Mouse (Mus musculus) right cerebral cortex, adult 18-20 months (tissue): ENCODE data around the gene Zdhhc21.

Experiments
- DNase-seq: peaks from one replicate; pipeline ENCODE4 v3.0.0; 2022; ENCODE audit warnings: mixed read lengths

The Zdhhc21 gene

DNA sequence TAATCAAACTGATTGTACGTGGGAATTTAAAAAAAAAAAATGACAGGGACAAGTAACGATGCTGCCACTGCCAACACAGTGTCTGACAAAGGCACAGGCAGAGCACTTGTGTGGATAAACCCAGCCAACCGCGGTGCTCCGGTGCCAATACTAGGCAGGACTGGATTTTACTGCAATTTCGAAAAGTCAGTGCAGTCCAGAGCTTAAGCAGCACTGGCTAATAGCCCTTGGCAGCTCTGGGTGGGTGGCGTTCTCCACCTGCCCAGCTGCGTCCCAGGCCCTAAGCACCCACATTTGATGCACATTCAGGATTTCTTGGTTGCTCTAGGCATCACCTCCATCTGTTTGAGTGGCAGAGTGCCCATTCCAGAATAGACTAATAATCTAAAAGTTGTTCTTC lies 3.6 kb upstream of the Zdhhc21 start:
- DNase-seq = no peak

DNA sequence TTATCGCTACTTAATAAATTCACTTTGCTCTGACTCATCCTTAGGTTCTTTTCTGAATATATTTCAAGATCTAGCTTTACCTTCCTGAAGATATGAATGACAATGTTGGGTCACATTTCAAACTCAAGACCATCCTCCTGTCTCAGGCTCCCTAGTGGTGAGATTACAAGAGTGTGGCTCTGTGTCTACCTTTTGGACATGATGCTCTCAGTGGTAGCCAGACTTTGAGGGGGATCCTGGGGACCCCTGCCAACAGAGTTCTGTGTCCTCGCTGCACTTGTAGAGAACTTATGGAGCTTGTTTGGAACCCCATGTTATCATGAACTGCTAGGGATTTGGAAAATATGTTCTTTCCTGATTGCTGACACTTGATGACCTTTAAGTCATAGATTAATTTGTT lies 1.7 kb upstream of the Zdhhc21 start:
- no peak for DNase-seq

DNA sequence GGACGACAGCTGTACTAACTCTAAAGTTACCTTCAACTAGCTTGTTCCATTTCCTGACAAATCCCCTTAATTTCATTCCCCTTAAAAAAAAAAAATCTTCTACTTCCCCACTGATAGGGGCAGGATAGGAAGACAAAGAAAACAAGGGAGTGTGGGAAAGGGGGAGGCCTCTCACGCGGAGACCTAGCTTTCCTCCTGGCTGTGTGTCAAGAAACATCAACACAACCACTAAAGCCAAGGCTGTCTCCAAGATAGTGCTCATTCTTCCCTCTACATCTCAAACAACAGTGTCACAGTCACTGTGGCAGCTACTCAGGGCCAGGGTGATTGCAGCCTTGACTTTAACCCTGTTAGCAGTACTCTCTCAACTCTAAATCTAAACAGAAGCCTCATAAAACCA lies 808 bp upstream of the Zdhhc21 start:
- DNase-seq = no peak

DNA sequence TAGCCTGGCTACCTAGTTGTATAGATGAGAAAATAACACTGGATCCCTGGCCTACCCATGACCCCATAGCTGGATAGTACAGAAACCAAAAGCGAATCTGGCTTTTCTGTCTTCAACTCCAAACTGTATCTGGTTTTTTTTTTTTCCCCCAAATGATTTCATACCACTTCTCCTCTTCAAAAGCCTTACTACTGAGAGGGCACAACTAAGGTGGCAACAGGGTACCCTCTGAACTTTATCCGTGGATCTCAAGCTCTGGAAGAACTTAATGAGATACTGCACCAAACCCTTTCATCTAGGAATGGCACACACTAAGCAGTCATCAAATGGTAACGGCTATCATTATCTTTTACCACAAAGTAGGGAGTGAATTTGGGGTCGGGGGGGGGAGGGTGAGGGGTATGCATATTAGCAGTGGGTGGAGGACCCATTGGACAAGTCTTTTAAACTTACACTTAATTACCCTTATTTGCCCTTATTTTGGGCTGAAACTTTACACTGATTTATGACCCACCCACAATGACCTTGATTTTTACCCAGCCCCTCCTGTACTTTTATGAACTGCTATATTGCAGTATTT lies 1.2 kb downstream of the Zdhhc21 start:
- DNase-seq = no peak

DNA sequence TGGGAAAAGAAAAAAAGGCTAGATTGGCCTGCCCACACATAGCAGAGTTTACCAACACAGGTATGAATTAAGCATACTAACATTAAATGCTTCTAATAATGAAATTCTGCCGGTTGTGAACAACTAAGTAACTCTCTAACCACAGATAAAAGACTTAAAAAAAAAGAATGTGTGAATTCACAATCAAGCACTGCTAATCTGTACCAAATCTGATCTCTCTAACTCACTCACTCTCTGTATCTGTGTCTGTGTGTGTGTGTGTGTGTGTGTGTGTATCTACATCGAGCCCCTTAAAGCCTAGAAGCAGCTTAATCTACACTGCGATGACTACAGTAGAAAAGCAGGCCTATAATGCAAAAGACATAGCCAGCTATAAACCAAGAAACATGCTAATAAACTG lies 2.8 kb downstream of the Zdhhc21 start:
- no peak for DNase-seq

DNA sequence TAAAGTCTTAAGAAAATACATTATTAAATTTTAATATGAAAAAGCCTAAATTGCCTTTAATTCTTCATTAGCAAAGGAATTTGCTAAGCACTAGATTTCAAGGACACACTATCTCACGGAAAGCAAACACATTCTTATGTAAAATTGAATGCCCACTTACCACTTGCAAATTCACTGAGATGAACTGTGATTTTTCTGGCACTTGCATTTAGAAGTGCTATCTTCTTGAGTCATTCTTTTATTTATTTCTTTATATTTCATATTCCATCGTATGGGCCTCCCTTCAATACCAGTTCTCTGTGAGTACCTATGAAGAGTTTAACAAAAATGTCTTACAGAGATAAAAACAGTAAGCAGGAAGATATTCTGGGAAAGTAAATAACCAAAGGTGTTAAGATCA lies 5.9 kb downstream of the Zdhhc21 start:
- no peak for DNase-seq

DNA sequence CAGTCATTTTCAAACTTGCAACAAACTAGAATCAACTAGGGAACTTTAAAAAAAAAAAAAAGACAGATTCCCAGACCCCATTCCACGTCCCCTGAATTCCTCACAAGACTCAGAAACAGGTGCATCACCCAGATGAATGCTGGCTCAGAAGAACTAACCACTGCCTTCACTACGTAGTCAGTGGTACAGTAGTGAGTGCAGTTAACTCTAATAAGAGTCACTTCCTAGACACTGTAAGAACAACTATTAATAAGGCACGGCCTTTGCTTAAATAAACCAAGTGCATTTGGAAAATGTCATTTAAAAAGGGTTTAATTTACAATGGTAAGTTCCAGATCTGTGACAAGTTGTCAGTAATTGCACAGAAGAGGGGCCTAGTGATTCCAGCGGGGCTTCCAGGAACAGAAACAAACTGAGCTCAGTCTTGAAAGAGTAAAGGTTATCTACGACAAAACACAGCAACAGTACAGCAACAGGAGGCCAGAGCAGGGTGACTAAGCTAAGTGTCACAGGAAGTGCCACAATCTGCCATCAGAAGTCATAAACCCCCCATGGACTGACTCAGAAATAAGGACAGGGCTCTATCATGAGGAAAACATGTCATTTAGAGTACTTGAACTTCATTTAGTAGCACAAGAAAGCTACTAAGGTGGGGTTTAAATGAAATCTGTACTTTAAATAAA lies 11.1 kb downstream of the Zdhhc21 start:
- no peak for DNase-seq

DNA sequence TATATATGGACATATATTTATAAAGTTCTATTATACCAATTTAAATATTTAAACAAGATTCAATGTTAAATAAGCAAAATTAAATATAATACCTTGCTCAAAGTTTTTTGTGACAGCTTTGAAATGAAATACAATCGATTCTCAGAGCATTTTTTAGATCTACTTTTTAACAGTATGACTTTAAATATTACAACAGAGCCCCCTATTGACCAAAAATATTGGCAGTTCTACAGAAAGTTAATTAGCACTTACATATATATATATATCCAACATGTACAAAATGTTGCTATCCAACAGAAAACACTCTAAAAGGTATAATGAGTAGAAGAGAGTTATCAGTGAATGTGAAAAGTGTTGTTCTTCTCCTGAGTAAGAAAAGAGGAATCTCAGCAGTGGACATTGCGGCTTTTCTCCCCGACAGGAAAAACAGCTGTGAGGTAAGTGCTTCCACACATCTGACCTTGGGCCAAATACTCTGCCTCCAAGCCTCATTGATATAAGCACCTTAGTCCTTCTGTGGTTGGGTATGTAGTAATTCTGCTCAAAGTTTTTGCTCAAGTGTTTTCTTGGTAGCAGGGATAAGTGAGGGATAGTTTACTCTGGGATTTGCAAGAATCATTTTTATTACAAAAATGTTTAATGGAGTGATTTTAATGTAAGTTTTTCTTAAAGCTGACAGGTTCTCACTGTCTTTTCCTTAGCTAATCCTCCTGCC lies 22.1 kb downstream of the Zdhhc21 start:
- DNase-seq = no peak

DNA sequence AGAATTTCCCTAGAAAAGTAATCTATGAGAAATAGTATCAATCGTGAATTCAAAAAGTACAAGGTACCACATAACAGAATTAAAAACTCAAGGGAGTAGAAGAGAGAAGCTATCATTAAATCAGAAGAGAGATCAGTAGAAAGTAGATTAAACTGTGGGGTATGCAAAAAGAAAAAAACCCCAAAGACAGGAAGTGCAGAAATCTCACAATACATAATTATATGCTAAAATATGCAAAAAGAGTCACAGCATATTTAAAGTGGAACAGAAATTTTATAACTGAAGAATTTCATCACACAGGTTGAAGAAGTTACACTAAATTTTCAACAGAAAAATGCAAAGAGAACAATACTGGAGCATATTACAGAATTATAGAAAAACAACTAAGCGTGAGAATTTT lies 28.6 kb downstream of the Zdhhc21 start:
- DNase-seq = no peak

DNA sequence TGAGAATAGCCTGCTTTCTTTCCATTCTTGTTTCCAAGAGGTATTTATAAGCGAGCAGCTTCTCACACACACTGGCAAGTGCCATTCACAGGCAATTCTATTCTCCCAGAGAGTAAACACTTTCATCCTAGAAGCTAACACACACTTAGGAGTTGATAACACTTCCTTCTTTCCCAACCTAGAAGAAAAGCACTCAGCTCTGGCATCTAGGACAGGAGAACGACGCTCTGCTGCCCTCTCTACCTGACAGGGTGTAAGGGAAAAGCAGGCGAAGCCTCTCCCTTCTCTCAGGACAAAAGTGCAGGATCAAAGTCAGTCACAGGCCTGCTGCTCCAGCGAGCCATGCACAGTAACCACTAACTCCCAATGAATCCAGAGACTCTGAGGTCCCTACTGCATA lies 30.3 kb downstream of the Zdhhc21 start:
- no peak for DNase-seq

DNA sequence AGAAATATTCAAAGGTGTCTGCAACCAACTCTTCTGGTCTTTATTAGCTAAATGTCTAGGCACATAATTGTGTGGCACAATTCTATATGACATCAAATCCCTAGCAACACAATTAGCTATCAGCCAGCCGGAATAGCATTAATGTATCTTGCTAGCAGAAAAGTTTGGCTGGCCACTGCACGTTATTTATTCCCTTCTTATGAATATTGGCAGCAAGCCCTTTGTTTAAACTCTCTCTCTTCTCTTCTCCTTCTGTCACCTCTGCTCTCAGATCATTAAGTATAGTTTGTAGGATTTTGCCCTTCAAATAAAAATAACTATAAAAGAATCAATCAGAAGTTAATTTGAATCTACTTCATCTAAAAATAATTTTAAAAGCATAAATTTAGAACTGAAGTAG lies 32.8 kb downstream of the Zdhhc21 start:
- DNase-seq = no peak

DNA sequence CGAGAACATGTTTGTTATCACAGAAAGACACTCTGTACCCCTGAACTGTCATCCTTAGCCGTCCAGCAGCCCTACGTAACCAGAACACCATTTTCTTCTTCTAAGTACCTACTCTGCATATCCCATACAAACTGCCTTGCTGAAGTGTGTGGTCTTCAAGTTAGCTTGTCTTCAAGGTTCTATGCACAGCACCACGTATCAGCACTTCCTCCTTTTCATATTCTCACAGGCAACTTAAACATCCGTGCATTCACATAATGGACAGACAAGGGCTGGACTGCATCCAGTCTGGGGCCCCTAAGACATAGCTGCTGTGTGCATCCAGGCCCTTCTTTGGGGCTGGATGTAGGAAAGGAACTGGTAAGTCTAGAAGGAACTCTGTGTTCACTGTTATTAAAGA lies 41.9 kb downstream of the Zdhhc21 start:
- no peak for DNase-seq

DNA sequence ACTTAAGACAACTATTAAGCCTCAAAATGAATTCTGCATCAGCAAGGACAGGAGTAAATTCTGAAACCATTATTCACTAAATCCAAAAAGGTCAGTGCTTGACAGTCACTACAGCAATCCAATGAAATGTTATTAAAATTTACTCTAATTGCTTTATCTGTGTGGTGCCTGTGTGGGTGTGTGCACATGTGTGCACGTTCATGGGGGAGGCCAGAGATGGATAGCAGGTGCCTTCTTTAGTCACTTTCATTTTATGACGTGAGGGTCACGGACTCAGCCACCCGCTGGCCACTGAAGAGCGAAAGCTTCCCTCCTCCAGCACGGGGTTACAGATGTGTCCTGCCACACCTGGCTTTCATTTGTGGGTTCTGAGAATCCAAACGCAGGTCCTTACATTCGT lies 43.4 kb downstream of the Zdhhc21 start:
- no peak for DNase-seq

DNA sequence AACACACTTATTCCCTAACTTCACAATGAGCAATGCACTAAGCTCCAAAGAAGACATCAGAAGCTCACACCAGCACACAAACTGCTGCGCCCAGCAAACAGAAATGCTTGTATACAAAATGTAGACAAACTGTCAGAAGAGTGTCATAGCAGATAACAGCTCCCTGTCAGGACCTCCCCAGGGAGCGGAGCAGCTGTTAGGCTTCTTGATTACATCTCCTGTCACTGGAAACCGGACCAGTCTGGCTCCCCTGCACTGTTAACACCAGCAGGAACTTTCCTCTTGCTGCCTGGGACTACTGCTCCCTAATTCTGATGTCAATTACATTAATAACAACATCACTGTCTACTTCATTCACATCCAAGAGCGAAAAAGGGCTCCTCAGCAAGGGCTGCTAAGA lies 44.5 kb downstream of the Zdhhc21 start:
- DNase-seq = no peak

DNA sequence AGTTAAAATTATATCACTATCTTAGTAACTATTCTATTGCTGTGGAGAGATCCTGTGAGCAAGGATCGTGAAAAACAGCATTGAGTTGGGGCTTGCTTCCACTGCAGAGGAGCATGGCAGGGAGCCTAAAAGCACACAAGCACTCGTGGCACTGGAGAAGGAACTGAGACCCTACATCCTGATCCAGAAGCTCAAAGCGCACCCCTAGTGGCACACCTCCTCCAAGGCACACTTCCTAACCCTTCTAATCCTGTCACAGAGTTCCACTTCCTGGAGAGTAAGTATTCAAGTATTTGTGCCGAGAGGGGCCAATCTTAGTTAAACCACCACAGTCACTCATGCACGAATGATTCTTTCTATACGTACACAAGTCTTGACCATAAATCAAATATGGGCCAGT lies 46.4 kb downstream of the Zdhhc21 start:
- DNase-seq = no peak

DNA sequence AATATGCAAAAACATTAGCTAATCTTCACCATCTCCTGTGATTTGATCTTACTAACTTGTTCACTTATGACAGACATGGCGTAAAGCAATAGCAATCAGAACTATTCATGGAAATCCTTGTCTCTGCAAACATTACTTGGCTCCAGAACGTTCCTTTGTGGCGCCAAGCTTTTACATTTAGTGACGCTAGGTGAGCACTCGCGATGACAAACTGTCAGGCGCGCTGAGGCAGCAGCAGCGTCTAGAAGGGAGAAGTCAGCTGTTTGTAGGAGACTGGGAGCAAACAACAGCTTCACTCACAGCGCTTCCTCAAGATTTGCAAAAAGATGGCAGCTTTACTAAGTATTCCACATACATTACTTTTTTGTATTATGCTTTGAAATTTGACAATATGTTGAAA lies 51.9 kb downstream of the Zdhhc21 start:
- no peak for DNase-seq

DNA sequence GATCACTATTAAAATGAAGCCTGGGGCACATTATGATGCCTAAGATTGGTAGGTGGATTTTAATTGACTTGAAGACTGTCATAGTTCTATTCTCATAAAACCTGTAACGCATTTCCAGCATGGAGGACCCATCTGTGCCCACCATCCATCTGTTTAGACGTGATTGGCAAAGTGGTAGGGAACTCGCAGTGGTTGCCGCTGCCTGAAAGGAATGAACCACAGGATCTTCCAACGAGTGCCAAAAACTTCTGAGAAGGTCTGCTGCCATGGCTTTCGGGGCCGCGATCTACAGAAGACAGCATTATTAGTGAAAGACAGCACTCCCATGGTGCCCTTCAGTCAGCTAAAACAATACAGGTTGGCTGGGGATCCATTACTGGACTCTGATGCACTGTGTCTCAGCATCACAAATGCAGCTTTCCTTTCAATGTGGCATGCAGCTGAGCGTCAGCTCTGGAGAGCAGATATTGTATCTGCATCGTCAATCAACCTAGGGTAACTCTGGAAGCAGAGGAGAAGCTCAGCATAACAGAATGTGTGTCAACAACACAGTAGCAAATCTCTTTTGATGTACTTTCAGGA lies 53.5 kb downstream of the Zdhhc21 start:
- DNase-seq = peak; percentile 11

DNA sequence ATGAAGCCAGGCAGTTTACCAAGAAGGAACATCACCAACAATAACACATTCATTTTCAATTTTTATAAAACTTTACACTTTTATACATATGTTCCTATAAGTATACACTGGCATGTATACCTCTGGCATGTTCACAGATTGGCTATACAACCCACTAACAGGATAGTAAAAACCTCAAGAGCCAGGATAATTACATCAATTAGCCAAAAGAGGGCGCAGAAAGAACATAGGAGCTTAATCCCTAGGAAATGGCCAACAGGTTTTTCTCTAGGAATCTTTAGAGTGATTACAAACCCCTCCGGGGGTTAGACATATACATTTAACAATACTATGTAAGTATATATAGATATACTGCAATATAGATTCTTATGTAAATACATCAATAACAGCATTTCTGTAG lies 55.7 kb downstream of the Zdhhc21 start:
- no peak for DNase-seq

DNA sequence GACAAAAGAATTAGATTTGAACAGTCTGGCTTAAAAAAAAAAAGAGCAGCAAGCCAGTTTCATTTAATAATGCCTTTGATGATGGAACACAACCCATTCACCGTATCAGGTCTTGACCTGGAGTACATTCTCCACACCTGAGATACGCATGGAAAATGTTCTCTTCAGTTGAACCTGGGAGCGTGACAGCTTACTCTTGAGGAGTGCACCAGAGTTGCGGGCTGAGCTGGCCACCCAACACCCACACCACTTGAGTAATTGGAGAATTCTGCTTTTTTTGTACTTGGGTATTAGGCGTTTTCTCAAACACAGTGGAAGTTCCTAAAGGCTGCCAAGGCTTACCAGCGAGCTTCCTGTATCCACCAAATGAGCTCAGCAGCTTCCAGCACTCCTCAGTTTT lies 66.2 kb downstream of the Zdhhc21 start:
- DNase-seq = no peak

DNA sequence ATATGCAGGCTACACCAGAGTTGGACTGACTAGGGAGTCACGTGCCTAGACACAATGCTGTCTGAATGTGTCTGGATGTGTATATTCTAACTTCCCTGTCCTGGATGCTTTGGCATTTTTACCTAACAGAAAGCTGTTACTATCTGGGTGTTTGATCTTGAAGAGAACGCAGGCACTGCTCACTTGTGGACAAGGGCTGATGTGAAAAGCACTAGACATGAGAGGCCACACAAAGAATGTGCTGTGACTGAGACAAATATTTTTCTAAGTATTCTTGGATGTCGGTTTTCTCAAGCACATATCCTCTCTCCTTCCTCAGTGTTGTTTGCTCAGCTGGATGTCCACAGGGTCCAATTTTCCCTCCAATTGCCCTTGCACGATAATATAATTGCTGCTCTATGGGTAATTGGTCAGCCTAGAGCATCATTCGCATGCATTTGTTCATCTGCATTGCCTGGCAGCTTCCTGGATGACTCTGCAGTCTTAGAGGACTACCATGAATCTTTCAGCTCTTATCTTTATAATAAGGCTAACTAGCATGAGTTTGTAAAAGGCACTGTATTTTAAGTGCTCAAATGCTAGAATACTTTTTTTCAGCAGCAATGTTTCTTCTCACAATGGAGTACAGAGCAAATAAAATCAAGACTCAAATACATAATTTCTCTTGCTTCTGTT lies 66.7 kb downstream of the Zdhhc21 start:
- DNase-seq = no peak

DNA sequence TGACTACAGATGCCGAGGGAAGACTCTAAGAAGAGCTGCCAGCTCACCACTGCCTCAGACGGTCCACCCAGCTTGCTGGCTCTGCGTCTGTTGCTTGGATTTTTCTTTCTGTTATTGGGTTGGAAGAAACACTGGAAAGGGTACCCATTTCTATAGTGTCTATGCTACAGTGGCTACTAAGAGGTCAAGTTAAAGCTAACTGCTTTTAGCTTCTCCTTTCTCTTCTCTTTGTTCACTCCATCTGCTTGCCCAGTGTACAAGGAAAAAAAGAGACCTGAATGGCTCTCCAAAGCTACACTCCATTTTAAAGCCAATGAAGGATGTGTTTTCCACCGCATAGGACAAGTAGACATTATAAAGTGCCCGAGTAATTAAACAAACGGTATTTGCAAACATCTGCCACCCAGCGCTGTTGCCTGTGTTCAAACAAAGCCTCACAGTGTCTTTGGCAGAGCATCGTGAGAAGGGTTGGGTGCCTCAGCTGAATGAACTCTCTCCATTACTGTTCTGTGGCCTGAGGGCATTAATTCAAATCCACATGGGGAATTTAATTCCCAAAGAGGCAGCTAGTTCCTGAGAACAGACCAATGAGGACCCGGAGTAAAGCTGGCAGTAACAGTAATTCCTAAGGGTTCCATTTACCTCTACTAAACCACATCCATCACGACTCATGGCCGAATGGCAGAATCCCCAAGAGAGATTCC lies 94.1 kb downstream of the Zdhhc21 start:
- DNase-seq = no peak

DNA sequence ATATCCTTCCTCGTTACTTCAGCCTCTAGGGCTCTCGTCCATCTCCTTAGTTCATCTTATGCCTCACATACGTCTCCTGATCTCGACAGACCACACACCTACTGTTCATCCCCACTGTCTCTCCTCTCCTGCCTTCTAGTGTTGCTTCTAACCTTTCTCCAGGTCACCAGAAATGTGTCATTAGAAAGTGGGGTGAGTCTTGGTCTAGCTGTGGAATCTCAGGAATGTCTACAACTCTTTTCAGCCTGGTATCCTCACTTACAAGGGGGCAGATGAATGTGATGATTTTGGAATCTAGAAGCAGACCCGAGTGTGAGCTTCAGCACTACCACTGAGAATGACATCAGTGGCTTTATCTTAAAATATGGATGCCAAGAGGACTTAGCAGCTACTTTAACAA lies 96.2 kb downstream of the Zdhhc21 start:
- no peak for DNase-seq
